Mouse (Mus musculus): Measurements from ENCODE around the gene Inafm1. TPM values are rescaled to one million over a fixed set of nuclear protein-coding genes. Genes with fewer than 3 reads are reported as not detected.
"Not testable (repeated sequence)": the region's sequence is repeated elsewhere in the genome, so short reads cannot be mapped to it uniquely, and the experiment has no call there.

The Inafm1 gene
- polyA plus RNA-seq, 1 experiment from 2014 or later, result 13.9 TPM

DNA sequence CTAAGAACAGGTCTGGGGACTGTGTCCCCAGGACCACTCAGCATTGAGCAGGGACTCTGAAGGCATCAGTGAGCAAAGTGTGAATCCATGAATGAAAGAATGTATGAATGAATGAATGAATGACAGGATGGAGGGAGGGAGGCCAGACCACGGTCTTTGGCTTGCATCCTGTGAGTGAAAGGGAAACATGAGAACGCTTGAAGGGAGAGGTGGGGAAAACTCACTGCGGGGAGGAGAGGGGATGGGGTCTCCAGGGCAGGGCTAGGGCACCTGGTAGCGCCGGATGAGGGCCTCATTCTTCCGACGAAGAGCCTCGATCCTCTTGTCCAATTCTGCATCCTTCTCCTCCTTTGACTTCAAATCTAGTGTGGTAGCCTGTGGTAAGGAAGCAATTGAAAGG, 10.6 kb upstream of the Inafm1 start:
- H3K27ac ChIP-seq, result no peak overlapping the region
- peaks cover 53% of the 10 kb centered on the region for H3K36me3 ChIP-seq
- H3K4me3 ChIP-seq (replicated peaks), result no peak overlapping the region
- no peak overlapping the region for H3K9ac ChIP-seq (replicated peaks)
- H3K4me2 ChIP-seq, result no peak overlapping the region
- WGBS, result 92% methylated on average over 8 of the region's 8 CpGs
- peaks cover 11% of the 10 kb centered on the region for H3K4me1 ChIP-seq (replicated peaks)
- H3K9me3 ChIP-seq, result no peaks in the 10 kb centered on the region
- no peaks in the 10 kb centered on the region for H3K27me3 ChIP-seq
- ATAC-seq (ENCODE audit: insufficient number of reproducible peaks, insufficient read depth, low FRiP score, low TSS enrichment, low read depth), result no peak

DNA sequence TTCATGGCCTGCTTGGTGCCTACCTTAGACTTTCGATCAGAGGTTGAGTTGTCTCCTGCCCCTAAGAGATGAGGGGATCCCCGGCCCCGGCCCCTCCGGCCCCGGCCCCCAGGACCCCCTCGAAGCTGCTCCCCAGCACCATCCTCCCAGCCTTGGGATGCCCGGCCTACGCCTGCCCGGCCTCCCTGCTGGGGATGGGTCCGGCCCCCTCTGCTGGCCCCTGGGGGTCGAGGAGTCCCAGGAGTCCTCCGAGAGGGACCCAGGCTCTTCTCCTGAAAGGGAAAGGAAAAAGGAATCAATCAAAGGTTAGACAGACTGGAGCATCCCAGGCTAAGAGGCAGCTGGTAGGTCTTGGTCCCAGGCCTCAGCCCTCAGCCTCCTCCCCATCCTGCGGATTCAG, 8.9 kb upstream of the Inafm1 start:
- H3K36me3 ChIP-seq, result peaks cover 68% of the 10 kb centered on the region
- H3K27ac ChIP-seq, result no peak overlapping the region
- ATAC-seq (ENCODE audit: insufficient number of reproducible peaks, insufficient read depth, low FRiP score, low TSS enrichment, low read depth), result no peak

DNA sequence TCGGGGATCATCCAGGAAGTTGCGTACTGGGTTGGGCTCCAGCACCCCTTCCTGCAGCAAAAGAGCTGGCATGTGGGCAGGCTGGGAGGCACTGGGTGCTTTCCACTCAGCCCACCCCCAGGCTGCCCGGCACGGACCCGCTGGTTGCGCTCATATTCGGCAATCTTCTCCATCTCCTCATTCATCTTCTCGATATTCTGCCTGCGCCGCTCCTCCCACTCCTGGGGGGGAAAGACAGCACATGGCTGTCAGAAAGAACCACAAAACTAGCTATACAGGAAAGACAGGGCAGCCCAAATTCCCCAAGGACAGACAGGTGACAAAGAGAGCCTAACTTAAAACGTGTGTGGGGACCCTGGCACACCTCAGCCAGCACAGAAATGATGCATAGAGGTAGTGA, 7.3 kb upstream of the Inafm1 start:
- H3K9me3 ChIP-seq, result no peaks in the 10 kb centered on the region
- H3K4me3 ChIP-seq (replicated peaks), result no peak overlapping the region
- WGBS, result 85% methylated on average over 11 of the region's 11 CpGs
- peaks cover 84% of the 10 kb centered on the region for H3K36me3 ChIP-seq
- H3K27ac ChIP-seq, result no peak overlapping the region
- no peak for ATAC-seq (ENCODE audit: insufficient number of reproducible peaks, insufficient read depth, low FRiP score, low TSS enrichment, low read depth)
- H3K27me3 ChIP-seq, result no peaks in the 10 kb centered on the region
- H3K4me2 ChIP-seq, result no peak overlapping the region
- H3K9ac ChIP-seq (replicated peaks), result no peak overlapping the region
- H3K4me1 ChIP-seq (replicated peaks), result peaks cover 10% of the 10 kb centered on the region

More for the DNA sequence above, 8.9 kb upstream of the Inafm1 start:
- WGBS, result 90% methylated on average over 13 of the region's 13 CpGs
- H3K27me3 ChIP-seq, result no peaks in the 10 kb centered on the region
- no peak overlapping the region for H3K4me2 ChIP-seq
- peaks cover 11% of the 10 kb centered on the region for H3K4me1 ChIP-seq (replicated peaks)
- no peak overlapping the region for H3K9ac ChIP-seq (replicated peaks)
- no peak overlapping the region for H3K4me3 ChIP-seq (replicated peaks)
- H3K9me3 ChIP-seq, result no peaks in the 10 kb centered on the region

DNA sequence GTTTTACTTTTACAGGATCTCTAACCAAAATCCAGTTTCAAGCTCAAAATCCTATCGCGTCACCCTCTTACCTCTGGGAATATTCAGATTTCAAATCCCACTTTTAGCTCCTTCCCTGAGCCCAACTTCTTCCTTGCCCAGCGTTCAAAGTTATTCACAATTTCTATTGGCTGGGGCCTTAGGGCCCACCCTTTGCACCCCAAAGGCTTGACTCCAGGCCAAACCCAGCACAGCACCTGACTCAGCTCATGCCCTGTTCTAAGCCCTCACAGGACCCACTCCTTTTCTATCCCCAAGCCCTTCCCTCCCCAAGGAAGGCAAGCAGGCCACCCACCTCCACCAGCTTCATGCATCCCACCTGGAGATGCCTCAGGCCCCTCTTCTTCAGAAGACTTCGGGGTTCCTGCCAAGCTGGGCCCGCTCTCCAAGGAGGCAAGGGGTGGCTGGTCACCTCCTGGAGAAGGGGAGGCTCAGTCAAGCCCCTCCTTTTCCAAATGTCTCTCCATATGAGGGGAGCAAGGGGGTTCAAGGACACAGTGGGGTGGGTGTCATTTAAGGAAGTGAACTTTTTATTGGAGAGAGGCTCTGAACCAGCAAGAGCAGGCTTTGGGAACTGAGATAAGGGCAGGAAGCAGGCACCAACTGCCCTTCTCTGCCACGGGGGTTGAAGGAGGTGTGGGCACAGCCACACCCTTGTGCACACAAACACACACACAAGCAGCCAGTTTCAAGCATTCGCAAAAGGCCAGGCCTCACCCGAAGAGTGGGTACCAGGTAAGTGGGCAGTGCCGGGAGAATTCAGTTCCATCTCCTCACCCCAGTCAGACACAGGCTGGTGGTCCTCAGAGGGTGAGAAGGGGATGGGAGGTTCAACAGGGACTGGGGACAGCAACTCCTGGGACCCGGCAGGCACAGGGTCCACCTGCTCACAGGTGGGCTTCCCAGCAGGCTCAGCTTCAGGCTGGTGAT, 1.8 kb upstream of the Inafm1 start:
- no peak overlapping the region for H3K4me2 ChIP-seq
- H3K27ac ChIP-seq, result no peak overlapping the region
- WGBS, result 86% methylated on average over 10 of the region's 10 CpGs
- ATAC-seq (ENCODE audit: insufficient number of reproducible peaks, insufficient read depth, low FRiP score, low TSS enrichment, low read depth), result no peak
- H3K9me3 ChIP-seq, result no peaks in the 10 kb centered on the region
- no peak overlapping the region for H3K9ac ChIP-seq (replicated peaks)
- no peak overlapping the region for H3K4me3 ChIP-seq (replicated peaks)
- peaks cover 50% of the 10 kb centered on the region for H3K36me3 ChIP-seq
- H3K27me3 ChIP-seq, result peaks cover 9% of the 10 kb centered on the region
- peaks cover 22% of the 10 kb centered on the region for H3K4me1 ChIP-seq (replicated peaks)

DNA sequence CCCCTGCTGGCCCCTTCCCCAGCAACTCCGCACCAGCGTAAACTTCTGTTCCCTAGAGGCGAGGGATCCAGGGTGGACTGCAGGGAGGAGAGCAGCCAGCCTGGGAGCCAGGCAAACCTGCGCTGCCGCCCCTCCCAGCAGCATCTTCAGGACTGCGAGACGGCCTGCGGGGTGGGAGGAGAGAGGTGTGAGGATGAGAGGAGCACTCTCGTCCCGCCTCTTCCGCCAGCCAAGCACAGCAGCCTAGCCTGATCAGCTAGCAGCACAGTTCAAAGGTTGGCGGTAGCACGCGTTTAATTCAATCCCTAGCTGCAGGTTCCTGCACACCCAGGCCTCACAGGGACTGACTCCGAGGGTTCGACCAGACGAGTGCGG, 336 bp upstream of the Inafm1 start:
- Histone ChIP-seq H3K27ac (peak overlapping the region; percentile 86), H3K4me1 (replicated peaks) (peaks cover 22% of the 10 kb centered on the region), H3K4me3 (replicated peaks) (peak overlapping the region; percentile 78), H3K9me3 (no peaks in the 10 kb centered on the region), H3K9ac (replicated peaks) (peak overlapping the region; percentile 65), H3K36me3 (peaks cover 39% of the 10 kb centered on the region), H3K27me3 (peaks cover 14% of the 10 kb centered on the region), H3K4me2 (peak overlapping the region; percentile 72)
- WGBS, result under 1% methylated on average over 18 of the region's 18 CpGs
- ATAC-seq (ENCODE audit: insufficient number of reproducible peaks, insufficient read depth, low FRiP score, low TSS enrichment, low read depth), result peak; percentile 77

DNA sequence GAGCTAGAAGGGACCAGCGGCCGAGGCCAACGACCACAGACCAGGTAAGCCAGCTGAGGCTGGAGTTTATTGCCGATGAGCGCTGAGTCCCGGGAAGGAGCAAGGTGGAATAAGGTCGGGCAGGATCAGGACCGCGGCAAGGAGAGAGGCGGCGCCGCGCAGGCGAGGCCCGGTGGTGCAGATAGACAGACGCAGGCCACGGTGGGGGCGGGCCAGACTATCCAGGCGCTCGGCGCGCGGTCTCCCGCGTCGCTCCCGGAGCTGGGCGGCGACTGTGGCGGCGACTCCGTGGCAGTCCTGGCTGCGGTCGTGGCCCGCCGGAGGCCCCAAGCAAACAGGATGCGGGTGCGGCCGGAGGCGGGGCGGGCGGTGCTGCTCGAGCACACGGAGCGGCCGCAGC, 736 bp downstream of the Inafm1 start:
- Histone ChIP-seq H3K4me1 (replicated peaks) (peaks cover 22% of the 10 kb centered on the region), H3K4me2 (peak overlapping the region; percentile 72), H3K9me3 (no peaks in the 10 kb centered on the region), H3K27me3 (peaks cover 14% of the 10 kb centered on the region), H3K4me3 (replicated peaks) (peak overlapping the region; percentile 78), H3K9ac (replicated peaks) (peak overlapping the region; percentile 83), H3K27ac (peak overlapping the region; percentile 86), H3K36me3 (peaks cover 28% of the 10 kb centered on the region)
- ATAC-seq (ENCODE audit: insufficient number of reproducible peaks, insufficient read depth, low FRiP score, low TSS enrichment, low read depth), result peak; percentile 73
- WGBS, result under 1% methylated on average over 41 of the region's 46 CpGs

DNA sequence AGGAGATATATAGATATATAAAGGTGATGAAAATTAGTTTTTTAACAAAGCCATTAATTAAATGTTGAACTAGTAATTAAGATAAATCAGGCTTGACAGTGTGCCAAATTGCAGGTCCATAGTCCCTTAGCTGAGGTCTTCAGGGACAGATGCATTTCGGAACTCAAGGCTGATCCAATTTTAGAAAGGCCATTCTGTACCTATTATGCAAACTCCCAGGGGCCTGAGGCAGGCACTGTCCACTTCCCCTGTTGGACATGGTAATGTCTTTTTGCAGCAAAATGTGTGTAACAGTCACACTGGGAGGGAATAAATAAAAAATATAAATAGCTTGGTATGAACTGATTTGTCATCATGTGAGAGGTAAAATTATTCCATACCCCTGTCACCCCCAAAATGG, 2.3 kb downstream of the Inafm1 start:
- H3K4me1 ChIP-seq (replicated peaks), result peaks cover 22% of the 10 kb centered on the region

DNA sequence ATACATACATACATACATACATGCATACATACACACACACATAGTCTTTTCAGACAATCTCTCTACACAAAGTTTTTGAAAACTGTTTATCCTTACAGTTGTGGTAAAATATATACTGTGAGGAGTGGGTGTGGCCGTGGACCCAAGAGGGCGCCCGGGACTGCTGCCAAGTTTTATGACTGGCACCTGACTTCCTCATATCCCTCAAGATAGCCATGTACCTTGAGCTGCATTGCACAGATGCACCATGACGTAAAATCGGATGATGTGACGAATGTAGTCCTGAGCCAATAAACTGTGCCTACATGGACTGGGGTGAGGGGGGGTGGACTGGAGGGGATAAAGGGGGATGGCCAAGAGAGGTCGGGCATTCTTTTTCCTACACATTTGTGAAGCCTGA, 6.8 kb downstream of the Inafm1 start:
- not testable (repeated sequence) for H3K4me1 ChIP-seq (replicated peaks); H3K27me3 ChIP-seq; ATAC-seq (ENCODE audit: insufficient number of reproducible peaks, insufficient read depth, low FRiP score, low TSS enrichment, low read depth); H3K4me2 ChIP-seq; H3K9me3 ChIP-seq; H3K27ac ChIP-seq; H3K4me3 ChIP-seq (replicated peaks); H3K9ac ChIP-seq (replicated peaks); H3K36me3 ChIP-seq
- 75% methylated on average over 7 of the region's 7 CpGs for WGBS

More for the DNA sequence above, 2.3 kb downstream of the Inafm1 start:
- Histone ChIP-seq H3K9ac (replicated peaks) (no peak overlapping the region; the same call in 1 of the 2 replicates), H3K27ac (no peak overlapping the region), H3K9me3 (0 out of 2 replicates have a peak, but pooled peaks cover 1% of the 10 kb centered on the region), H3K4me3 (replicated peaks) (no peak overlapping the region), H3K27me3 (peaks cover 14% of the 10 kb centered on the region), H3K36me3 (peaks cover 12% of the 10 kb centered on the region), H3K4me2 (no peak overlapping the region)
- 83% methylated on average over 1 of the region's 1 CpGs for WGBS
- ATAC-seq (ENCODE audit: insufficient number of reproducible peaks, insufficient read depth, low FRiP score, low TSS enrichment, low read depth), result no peak

DNA sequence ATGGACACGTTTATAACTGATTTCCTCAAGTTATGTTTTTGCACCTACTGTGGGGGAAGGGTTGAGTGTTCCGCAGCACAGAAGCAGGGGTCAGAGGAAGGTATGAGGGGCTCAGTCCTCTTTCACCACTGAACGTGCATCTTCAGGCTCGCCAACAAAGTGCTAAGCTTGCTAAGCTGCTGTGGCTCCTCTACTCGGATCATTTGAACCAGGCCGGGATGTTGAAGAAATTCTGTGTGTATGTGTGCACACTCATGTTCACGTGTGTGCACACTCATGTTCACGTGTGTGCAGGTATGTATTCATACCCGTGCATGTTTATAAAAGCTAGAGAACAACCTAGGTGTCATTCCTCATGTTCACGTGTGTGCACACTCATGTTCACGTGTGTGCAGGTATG, 7.6 kb downstream of the Inafm1 start:
- Histone ChIP-seq H3K4me2 (no peak overlapping the region), H3K4me1 (replicated peaks) (no peaks in the 10 kb centered on the region), H3K9ac (replicated peaks) (no peak overlapping the region), H3K27me3 (peaks cover 5% of the 10 kb centered on the region; the same call in 1 of the 2 replicates), H3K27ac (no peak overlapping the region), H3K36me3 (no peaks in the 10 kb centered on the region), H3K9me3 (peaks cover 9% of the 10 kb centered on the region), H3K4me3 (replicated peaks) (no peak overlapping the region)
- 90% methylated on average over 11 of the region's 11 CpGs for WGBS
- no peak for ATAC-seq (ENCODE audit: insufficient number of reproducible peaks, insufficient read depth, low FRiP score, low TSS enrichment, low read depth)

DNA sequence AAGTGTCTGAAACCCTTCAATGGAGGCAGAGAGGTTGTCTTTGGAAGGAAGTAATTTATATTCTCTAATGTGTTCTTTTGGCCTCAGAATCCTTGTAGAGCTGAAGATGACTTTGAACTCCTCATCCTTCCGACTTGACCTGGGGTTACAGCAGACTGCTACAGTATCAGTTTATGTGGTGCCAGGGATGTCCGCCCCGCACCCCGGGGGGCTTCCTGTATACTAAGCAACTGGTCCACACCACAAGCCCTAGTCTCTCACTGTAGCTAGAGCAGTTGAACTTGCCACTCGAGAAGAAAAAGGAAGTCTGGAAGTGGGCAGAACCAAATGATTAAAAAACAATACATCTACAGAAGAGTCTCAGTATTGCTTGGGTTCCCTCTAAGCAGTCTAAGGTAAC, 9.6 kb downstream of the Inafm1 start:
- H3K9ac ChIP-seq (replicated peaks), result no peak overlapping the region
- 76% methylated on average over 5 of the region's 5 CpGs for WGBS
- no peak overlapping the region for H3K27ac ChIP-seq
- H3K9me3 ChIP-seq, result peaks cover 9% of the 10 kb centered on the region
- no peak for ATAC-seq (ENCODE audit: insufficient number of reproducible peaks, insufficient read depth, low FRiP score, low TSS enrichment, low read depth)
- H3K4me3 ChIP-seq (replicated peaks), result no peak overlapping the region
- H3K27me3 ChIP-seq, result no peaks in the 10 kb centered on the region; the same call in 1 of the 2 replicates
- no peaks in the 10 kb centered on the region for H3K4me1 ChIP-seq (replicated peaks)
- H3K4me2 ChIP-seq, result no peak overlapping the region
- H3K36me3 ChIP-seq, result no peaks in the 10 kb centered on the region

DNA sequence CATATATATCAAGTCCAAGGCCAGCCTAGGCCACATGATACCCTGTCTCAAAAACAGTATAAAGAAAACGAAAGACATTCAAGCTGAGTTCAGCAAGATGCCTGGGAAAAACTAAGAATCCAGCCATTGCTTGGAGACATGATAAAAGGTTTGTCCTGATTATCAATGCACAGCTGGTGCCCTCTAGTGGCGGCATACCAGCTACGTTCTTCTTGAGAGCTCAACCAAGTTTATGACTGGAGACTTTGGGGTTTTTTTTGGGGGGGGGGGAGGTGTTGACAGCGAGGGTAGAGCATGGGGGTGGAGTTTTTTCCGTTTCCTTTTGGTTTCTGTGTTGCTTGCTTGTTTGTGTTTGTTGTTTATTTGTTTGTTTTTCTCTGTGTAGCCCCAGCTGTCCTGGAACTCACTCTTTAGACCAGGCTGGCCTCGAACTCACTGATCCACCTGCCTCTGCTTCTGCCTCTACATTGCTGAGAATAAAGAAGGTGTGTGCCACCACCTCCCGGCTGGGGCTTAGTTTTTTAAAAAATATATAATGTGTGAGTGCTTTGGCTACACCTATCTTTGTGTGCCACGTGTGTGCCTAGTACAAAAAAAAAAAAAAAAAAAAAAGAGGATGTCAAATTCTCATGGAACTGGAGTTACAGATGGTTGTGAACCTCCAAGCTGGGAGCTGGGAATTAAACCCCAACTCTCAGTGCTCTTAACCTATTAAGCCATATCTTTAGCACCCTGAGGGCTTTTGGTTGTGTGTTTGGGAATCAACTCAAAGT, 10.2 kb downstream of the Inafm1 start:
- H3K27ac ChIP-seq, result no peak overlapping the region
- H3K9ac ChIP-seq (replicated peaks), result no peak overlapping the region
- no peak overlapping the region for H3K4me3 ChIP-seq (replicated peaks)
- H3K4me1 ChIP-seq (replicated peaks), result no peaks in the 10 kb centered on the region
- peaks cover 9% of the 10 kb centered on the region for H3K9me3 ChIP-seq
- H3K36me3 ChIP-seq, result no peaks in the 10 kb centered on the region
- no peak for ATAC-seq (ENCODE audit: insufficient number of reproducible peaks, insufficient read depth, low FRiP score, low TSS enrichment, low read depth)
- no peak overlapping the region for H3K4me2 ChIP-seq
- no peaks in the 10 kb centered on the region for H3K27me3 ChIP-seq
- WGBS, result 33% methylated on average over 8 of the region's 8 CpGs
